Mouse (Mus musculus): ENCODE results near the gene Fkbp2.
"Not testable (repeated sequence)": the region's sequence is repeated elsewhere in the genome, so short reads cannot be mapped to it uniquely, and the experiment has no call there.

The Fkbp2 gene

DNA sequence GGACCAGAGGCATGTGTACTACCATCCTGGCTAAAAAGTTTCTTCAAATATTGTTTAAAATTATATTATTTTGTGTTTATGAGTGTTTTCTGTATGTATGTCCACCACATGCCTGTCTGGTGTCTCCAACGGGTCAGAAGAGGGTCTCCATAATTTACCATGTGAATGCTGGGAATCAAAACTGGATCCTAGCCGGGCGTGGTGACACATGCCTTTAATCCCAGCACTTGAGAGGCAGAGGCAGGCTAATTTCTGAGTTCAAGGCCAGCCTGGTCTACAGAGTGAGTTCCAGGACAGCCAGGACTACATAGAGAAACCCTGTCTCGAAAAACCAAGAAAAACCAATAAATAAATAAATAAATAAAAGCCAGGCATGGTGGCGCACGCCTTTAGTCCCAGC is 10.9 kb upstream of the Fkbp2 start:
- DNase-seq (ENCODE audit: low spot score in 2 of 2), result not testable (repeated sequence)

DNA sequence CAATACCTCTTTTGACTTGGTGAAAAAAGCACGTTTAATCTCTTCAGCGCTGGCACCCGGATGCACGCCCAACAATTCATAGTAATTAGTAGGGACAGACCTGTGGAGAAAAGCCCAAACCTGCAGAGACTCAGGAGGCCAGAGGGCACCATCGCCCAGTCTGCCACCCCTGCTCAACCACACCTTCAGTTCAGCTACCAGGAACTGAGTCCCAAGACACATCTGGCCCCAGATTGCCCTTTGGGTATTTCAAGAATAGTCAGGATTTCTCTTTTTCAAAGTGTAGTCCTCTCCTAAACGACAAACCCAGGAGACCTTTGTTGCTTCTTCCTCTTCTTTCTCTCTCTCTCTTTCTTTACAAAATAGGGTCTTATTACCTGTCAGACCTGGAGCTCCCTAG is 10.4 kb upstream of the Fkbp2 start:
- no peak for DNase-seq (ENCODE audit: low spot score in 2 of 2)

DNA sequence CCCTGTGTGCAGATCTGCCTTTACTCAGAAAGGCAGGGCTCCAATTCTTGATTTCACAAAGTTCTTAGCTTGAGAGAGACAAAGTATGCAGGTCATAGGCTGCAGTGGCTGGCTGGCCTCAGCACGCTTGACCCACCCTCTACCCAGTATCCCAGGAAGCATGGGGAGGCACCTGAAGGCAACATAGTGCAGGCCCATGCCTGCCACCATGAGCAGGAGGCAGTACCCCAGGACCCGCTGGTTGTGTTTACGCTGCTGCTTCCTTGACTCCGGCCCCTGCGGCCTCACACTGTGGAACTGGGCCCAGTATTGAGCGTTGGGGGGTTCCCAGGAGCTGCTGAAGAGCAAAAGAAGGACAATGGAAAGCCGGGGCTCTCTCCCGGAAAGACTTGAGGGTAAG is 8.9 kb upstream of the Fkbp2 start:
- no peak for DNase-seq (ENCODE audit: low spot score in 2 of 2)

DNA sequence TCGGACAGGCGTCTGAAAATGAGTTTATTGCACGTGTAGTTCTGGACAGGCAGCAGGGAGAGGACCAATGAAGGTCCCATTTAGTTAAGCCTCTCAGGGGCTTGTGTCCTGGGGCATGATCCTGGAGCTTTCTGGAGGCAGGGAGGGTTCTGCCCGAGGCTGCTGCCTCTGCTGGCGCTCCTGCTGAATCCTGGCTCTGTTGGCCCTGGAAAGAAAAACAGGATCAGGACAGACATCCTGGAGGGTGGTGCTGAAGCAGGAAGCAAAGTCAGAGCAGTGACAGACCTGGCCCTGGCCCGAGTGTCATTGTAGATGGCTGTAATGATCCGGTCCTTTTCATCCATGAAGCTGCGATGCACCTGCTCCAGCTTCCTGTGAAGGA is 7.6 kb upstream of the Fkbp2 start:
- no peak for DNase-seq (ENCODE audit: low spot score in 2 of 2)

DNA sequence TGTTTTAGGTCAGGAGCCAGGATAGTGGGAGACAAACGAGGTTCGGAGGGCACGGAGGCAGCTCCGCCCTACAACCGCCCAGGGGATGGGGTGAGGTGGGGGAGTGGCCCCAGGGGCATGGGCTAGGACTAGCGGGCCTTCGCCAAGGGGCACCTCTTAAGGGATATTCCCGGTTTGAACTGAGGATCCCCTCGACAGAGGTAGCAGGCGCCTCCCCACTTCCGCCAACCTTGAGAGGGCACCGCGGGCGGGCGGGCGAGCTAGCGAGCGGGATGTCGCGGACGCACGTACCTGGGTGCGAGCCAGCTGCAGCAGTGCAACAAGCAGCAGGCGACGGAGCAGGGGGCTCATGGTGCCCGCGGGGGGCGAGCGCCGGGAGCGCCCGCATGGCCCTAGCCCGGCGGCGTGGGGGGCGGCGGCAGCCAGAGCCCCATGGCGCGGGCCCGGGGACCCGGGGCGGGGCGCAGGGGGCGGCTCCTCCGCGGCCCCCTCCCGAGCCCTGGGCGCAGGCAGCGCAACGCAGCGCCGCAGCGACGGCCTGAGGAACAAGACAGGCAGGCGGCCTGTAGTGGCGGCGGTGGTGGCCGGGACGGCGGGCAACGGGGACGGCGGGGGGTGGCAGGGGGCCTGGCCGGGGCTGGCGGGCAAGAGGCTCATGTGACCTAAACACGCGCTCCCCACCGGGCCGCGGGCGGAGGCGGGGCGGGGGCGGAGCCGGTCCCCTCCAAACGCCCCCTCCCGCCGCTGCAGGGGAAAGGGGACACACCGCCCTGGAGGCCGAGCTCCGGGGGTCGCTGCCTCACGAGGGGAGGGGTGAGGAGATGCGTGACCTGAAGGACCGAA is 7.0 kb upstream of the Fkbp2 start, which contains the start of gene Vegfb:
Vegfb (minus strand) TSS at position 591 of the 843 bp plus-strand sequence.
- DNase-seq (ENCODE audit: low spot score in 2 of 2), result peak in 1 of 2 experiments; percentile 54

DNA sequence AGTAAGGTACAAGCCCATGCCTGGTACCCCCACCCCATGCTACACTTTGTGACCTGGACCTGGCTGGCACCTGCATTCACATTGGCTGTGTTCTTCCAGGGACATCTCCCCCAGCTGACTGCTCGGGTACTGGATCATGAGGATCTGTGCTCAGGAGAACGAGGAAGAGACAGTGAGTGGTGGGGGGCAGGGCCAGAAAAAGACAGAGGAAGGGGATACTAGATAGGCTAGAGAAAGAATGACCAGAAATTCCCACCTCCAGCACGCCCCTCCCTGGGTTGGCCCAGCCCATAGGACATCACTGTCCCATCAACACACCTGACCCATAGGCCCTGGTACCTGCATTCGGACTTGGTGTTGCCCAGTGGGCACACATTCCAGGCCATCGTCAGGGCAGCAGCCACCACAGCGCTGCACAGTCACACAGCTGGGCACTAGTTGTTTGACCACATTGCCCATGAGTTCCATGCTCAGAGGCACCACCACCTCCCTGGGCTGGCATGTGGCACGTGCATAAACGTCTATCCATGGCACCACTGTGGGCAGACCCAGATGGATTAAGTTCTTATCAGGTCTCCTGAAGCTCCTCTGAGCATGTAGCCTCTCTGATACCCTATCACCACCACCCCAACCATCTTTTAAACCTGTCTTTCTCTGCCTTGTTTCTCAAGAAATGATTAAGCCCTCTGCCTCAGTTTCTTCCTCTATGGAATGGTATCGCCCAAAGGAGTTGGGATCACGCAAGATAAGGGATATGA is 5.8 kb upstream of the Fkbp2 start:
- DNase-seq (ENCODE audit: low spot score in 2 of 2), result no peak

DNA sequence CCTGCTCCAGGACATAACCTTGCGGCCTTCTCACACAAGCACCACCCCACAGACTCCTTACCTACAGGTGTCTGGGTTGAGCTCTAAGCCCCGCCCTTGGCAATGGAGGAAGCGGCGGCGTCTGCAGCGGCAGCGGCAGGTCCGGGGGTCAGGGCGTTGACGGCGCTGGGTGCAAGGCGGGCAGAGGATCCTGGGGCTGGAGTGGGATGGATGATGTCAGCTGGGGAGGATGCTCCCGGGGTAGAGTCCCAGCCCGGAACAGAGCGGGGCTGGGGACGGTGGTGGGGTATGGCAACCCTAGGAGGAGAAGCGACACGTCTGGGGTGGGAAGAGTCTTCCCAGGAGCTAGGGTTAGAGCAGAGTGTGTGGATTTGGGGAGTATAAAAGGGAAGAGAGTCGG is 5.0 kb upstream of the Fkbp2 start:
- no peak for DNase-seq (ENCODE audit: low spot score in 2 of 2)

DNA sequence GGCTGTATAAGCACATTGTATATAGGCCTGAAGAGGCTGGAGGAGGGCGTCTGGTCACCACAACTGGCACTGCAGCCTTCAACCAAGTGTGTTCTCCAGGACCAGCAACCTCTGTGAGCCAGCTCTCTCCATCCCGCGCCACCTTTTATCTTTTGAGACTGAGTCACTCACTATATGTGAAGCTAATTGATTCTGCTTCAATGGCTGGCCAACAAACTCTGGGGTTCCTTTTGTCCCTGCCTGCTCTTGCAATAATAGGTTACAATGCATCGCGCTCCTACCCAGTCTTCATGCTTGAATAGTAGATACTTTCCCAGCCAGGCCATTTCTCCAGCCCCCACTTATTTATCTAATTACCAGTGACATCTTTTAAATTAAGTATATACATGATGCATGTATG is 3.3 kb upstream of the Fkbp2 start:
- no peak for DNase-seq (ENCODE audit: low spot score in 2 of 2)

DNA sequence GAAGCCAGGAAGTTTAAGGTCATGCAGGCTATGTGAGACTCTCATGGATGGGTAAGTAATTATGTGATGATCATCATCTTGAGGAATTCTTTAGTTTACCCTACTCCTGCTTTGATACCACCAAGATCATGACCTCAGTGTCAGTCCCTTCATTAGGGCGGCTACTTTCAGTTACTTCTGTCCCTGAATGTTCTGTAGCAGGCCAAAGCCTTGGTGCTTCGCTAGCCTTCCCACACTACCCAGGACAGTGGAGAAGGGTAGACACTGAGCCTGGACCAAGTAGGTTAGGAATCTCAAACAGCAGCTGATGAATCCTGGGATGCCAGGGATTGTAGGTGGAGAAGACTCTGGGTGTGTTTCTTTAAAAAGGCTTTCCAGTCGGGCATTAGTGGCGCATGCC is 1.2 kb upstream of the Fkbp2 start:
- DNase-seq (ENCODE audit: low spot score in 2 of 2), result no peak

DNA sequence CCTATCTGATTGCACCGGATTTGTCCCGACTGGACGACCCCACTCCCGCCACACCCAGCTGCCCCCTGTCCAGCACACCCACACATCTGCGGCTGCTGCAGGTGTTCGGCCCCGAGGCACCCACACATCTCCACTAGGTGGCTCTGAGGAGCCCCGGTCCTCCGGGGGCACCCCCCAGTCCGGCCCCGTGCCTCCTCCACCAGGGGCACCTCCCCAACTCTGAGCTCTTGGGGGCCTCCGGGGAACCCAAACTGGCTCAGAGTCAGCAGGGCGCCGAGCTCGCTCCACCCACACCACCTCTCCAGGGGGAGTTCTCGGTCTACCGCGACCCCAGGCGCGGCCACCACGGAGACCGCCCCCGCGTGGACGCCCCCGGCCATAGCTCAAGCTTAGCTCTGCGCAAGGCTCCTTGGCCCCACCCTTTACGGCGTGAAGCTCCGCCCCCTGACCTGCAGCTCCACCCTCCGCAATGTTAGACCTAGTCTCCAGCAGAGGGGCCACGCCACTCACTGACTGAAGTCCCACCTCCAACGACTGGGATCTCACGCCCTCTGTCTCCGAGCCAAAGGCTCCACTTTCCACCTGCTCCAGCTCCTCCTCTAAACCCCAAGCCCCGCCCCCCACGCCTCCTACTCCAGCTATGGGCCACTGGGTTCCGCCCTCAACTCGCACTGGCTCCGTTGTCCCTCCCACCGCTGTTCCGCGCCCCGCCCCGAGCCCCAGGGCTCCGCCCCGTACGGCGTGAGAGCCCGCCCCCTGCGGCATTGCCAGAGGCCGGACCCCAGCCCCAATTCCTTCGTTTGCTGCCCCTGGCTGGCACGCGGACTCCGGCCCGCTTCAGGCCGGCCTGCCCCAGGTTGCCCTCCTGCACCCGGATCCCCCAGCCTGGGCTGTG is 568 bp downstream of the Fkbp2 start:
- DNase-seq (ENCODE audit: low spot score in 2 of 2), result peak; percentile 99

DNA sequence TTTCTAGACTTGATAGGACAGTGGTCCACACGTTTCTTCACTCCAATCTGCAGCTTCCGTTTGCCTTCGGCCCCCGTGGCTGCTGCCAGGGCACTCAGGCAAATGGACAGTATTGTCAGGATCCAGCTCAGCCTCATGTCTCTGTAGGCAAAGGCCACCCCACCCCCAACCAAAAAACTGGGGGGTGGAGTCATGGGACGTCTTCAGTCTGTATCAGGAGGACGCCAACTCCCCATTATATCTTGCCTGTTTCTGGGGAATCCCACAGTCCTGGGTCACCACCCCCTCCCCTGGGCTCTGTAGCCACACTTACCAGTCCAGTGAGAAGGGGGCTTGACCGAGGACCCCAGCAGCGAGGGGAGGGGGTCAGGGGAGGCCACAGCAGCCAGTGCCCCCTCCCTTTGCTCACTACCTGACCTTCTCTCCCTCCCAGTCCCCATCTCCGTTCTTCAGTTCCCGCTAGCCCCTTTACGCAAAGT is 1.3 kb downstream of the Fkbp2 start:
- peak in 1 of 2 experiments; percentile 33 for DNase-seq (ENCODE audit: low spot score in 2 of 2)

DNA sequence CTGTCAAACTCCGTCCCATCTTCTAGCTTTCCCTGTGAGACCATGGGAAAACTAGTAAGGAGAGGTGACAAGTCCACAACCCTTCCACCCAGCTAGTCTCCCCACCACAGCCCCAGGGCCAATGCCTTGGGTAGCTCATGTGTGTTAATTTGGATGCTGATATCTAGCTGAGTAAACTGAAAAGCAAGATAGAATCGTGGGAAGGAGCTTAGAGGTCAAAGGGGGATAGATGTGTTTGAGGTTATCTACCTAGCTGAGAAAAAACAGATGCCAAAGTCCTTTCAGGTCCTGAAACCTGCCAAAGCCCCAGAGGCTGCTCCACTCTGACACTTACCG is 1.7 kb downstream of the Fkbp2 start:
- DNase-seq (ENCODE audit: low spot score in 2 of 2), result no peak

DNA sequence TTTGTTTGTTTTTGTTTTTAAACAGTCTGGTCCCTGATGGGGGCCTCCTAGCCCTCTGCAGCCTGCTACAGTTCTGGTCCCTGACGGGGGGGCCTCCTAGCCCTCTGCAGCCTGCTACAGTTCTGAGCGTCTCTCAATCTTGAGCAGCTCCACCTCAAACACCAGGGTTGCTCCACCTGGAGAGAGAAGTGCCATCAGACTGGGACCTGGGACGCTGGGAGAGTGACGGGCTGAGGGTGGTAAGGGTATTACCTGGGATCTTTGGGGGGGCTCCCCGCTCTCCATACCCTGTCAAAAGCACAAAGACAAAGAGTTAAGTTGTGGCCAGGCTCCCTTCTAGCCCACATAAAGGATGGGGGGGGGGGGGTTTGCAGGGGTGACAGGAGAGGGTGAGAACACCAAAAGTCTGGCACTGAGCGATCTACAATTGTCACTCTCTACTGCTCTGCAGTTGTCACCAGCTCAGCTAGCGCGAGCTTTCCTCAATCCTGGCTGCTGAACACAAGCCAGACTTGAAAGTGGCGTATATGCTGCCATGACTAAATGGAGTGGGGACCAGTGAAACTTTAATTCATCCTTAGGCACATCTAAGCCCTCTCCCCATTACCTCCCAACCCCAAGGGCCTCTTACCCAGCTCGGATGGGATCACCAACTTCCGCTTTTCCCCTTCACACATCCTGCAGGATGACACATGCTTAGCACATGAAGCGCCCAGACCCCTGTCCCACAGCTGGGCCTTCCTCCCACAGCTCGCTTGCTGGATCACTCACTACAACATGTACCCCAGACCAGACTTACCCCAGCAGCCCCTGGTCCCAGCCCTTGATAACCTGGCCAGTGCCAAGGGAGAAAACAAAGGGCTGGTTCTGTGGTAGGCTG is 2.3 kb downstream of the Fkbp2 start:
- no peak for DNase-seq (ENCODE audit: low spot score in 2 of 2)

DNA sequence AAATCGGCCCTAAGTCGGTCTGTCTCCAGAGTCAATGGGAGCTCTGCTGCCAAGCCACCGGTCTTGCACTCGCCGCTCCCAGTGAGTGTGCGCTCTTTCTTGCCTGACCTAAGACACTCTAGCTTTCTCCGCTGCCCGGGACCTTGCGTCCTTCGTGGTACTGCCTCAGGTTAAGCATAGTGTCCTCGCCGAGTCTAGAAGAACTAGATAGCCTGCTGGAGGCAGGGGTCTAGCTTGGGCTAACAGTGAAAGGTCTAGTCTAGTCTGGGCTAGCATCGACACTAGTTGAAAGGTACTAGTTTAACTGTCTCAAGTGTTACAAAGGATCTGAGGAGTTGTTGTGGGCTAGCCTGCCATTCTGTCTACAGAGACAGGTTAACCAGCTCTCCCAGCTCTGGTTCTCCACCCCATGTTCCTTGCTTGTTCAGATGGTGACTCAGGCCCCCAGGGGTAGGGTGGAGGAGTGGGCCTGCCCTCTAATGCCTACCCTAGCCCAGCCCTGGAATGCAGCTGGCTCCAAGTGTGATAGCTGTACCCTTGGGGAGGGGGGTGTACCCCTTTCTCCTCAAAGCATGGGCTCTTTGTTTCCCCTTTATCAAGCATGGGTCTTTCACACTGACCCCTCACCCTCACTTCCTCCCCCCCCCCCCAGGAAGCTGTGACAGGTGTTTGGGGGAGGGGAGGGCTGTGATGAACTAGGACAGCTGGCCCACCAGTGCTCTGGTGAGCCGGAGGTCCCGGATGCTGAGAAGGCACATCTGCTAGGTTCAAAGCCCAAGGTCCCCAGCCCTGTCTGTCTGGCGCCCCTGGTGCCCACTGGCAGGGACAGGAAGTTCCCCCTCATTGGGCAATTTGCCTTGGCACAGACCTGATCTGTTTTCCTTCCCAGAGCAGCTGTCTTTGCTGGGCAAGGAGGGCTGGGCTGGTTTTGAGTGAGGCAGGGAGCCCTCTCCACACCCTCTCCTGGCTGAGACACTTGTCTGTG is 4.5 kb downstream of the Fkbp2 start, which contains the start of gene Plcb3:
Plcb3 (minus strand) TSS at position 934 of the 985 bp plus-strand sequence.
- DNase-seq (ENCODE audit: low spot score in 2 of 2), result peak in 1 of 2 experiments; percentile 41

DNA sequence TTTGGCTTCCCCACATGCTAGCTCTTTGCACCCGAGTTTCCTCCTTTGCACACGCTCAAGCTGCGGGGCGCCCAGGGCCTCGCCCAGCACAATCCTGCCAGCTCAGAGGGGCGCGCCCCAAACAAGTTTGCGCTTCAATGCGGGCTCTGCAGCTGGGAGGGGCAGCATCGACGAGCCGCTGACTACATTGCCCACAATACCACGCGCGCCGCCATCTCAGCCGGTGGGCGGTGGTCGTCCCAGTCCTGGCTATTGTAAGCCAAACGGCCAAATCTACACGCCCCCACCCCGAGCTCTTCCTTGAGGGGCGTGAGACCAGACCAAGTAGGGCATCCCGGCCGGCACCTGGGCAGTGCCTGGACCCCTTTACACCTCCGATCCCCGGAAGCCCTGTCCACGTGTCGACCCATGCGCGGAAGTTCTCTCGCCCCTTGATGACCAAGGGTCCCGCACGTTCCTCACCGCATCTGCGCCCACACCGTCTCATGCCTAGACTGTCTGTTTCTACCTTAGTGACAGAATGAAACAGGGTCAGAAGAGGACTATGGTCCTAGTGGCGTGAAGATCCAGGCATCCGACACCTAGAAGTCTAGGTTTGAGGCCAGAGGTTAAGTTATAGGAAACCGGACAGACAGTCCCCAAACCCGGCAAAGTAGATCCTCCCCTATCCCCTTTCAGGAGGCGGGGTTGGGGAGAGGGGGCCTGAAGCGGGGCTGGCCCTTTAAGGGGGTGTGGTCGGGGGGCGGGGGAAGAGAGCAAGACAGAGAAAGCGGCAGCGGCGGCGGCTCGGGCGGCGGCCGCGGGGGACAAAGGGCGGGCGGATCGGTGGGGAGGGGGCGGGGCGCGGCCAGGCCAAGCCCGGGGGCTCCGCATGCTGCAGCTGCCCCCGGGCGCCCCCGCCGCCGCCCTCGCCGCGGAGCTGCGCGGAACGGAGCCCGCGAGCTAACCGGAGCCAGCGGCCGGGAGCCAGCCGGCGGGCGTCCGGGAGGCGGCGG is 5.8 kb downstream of the Fkbp2 start, which contains the start of gene Ppp1r14b:
Ppp1r14b (plus strand) TSS at position 758 of the 995 bp plus-strand sequence.
- peak; percentile 70 to 75 for DNase-seq (ENCODE audit: low spot score in 2 of 2)

DNA sequence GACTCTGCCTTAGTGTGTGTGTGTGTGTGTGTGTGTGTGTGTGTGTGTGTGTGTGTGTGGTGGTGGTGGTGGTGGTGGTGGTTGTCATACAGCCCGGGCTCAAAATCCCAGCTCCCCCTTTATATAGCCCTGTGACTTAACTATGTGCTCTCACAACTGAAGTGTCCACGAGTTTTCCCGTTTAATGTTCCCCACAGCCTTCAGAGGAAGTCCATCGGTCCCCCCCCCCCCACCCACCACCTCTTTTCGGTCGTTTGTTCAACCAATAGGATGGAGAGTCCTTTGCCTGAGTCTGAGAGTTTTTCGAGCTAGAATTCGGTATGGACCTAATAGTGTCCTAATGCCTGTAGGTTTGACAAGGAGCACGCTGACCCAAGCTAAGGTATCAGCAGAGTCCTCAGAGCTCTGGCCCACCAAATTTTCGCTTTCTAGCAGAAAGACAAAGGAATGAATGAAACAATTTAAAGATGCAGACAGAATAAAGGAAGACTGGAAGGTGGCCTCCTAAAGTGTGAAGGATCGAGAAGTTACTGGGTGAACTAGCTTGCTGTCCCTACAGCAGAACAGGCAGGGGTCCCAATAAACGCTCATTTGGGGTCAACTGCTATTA is 6.6 kb downstream of the Fkbp2 start:
- DNase-seq (ENCODE audit: low spot score in 2 of 2), result no peak

DNA sequence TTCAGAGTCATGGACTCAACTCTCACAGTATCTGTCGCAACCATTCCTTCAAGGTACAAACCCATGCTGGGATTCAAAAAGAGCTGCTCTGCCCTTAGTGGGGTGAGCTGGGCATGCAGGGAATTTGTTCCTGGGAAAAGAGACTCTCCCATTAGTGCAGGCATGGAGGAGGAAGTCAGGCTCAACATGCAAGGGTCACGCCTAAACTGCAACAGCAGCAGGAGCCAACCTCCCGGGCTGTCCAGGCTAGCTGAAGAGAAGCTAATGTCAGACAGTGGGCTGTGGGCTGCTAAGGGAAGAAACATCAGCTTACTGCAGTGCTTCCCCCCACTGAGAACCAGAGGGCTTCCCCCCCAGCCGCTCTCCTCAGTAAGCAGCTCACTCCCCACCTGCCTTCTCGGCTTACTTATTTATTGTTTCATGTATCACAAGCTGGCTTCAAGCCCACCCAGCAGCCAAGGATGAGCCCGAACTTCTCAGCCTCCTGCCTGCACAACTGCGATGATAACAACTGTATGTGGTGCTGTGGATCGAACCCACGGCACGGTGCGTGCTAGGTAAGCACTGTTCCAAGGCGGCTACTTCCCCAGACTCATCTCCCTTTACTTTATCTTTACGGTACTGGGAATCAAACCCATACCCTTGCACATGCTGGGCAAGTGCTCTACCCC is 7.9 kb downstream of the Fkbp2 start:
- DNase-seq (ENCODE audit: low spot score in 2 of 2), result no peak
